Mouse (Mus musculus): ENCODE data around the gene Ngef. TPM values are rescaled to one million over a fixed set of nuclear protein-coding genes. Genes with fewer than 3 reads are reported as not detected.

The Ngef gene
- total RNA-seq, 2 experiments from 2014 or later: not detected

DNA sequence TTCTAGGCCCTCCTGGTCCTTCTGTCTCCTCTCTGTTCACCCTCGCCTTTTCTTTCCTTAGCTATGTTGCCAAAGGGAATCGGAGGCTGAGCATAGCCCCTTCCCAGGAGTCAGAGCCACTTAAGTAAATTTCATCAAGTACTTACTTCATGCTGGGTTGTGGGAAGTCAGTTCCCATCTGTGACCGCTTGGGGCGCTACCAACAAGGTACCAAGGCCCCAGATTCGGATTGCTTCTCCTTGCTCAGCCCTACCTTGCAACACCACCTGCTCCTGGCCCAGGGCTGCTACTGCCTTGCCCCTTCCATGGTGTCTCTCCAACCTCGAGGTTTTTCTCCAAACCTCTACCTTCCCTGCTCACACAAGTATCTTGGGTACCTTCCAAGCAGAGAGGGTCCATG lies 5.3 kb downstream of the Ngef start:
- peak; percentile 64 for ATAC-seq (replicated peaks; ENCODE audit: poor library complexity)

DNA sequence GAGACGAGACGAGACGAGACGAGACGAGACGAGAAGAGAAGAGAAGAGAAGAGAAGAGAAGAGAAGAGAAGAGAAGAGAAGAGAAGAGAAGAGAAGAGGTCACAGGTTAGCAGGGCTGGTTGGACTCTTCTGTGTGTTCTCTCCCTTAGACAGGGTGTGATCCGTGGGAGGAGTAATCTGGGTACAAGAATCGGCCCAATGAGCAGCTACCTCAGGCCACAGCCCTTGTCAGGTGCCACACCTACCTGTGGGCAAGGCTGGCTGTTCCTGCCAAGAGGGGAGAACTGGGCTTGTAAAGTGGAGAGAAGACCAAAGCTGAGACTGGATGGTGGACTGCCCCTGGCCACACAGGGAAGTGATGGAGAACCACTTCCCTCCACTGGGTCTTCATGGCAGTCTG lies 7.9 kb downstream of the Ngef start:
- no peak for ATAC-seq (replicated peaks; ENCODE audit: poor library complexity)

DNA sequence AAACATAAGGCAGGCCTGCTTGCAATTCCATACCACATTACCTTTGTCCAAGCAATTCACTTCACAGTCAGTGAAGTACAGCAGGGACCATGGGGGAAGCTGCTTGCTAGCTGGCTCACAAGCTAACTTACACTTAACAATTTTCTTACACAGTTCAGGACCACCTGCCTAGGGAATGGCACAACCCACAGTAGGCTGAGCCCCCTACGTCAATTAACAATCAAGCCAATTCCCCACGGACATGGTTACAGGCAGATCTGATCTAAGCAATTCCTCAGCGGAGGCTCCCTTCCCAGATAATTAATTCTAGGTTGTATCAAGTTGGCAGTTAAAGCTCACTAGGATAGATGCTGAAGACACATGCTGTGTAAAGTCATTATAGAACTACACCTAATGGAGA lies 10.7 kb downstream of the Ngef start:
- ATAC-seq (replicated peaks; ENCODE audit: poor library complexity): no peak

DNA sequence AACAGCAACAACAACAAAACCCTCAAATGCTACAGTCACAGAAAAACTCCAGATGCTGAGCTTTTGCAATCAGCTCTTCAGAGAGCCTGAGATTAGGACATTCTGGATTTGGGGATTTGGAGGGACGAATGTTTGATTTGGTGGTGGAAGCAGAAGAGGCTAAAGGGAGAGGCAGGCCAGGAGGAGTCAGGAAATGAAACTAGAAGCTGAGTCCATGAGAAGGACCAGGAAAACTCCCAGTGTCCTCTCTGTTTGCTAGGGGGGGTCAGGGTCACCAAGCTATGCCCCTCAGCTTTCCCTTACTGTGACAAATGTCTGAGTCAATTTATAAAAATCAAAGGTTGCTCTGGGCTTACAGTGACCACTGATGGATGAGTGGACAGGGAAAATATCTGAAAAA lies 20.1 kb downstream of the Ngef start:
- no peak for ATAC-seq (replicated peaks; ENCODE audit: poor library complexity)

DNA sequence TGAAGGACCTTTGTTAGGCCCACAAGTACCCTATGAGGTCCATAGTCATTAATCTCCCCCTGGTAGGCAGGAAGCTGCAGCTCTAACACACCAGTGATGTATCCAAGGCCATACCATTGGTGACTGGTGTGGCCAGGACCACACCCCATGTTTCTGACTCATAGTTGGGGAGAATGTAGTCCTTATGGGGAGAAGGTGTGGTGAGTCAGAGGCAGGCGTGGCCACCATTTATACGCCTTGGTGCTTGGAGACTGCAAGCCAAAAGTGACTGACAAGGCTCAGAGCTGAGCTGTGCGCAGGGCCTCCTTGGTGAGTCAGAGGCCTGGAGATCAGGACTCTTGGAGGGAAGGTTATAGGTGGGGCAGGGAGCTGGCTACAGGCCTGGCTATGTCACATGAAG lies 22.7 kb downstream of the Ngef start:
- no peak for ATAC-seq (replicated peaks; ENCODE audit: poor library complexity)

DNA sequence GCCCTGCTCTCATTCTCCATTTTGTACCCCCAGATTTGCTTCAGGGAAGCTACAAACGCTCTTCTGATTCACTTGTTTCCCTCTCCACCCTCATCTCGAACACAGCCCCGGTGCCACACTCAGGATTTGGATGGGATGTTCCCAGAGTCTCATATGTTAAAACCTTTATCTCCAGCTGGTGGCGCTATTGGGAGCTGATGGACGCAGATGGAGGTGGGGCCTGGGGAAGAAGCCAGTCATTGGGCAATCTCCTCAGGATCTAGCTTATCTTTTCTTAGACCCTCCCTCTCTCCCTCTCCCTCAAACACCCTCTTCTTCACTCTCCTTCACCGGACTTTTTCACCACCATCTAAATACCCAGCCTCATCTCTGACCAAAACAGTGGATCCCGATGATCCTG lies 32.1 kb downstream of the Ngef start:
- peak; percentile 80 for ATAC-seq (replicated peaks; ENCODE audit: poor library complexity)

GRCm38 (mm10) chr1:87537008-87537407 lies 36.7 kb downstream of the Ngef start:
- ATAC-seq (replicated peaks; ENCODE audit: poor library complexity): no peak

- no peak for ATAC-seq (replicated peaks; ENCODE audit: poor library complexity)
Observed at GRCm38 (mm10) chr1:87534118-87534517, 39.6 kb downstream of the Ngef start.

GRCm38 (mm10) chr1:87532346-87532745 lies 41.3 kb downstream of the Ngef start:
- no peak for ATAC-seq (replicated peaks; ENCODE audit: poor library complexity)

- ATAC-seq (replicated peaks; ENCODE audit: poor library complexity): no peak
Observed at GRCm38 (mm10) chr1:87527191-87527590, 46.5 kb downstream of the Ngef start.

- ATAC-seq (replicated peaks; ENCODE audit: poor library complexity): no peak
Observed at GRCm38 (mm10) chr1:87525041-87525440, 48.6 kb downstream of the Ngef start.

- no peak for ATAC-seq (replicated peaks; ENCODE audit: poor library complexity)
Observed at GRCm38 (mm10) chr1:87521523-87521922, 52.1 kb downstream of the Ngef start.

DNA sequence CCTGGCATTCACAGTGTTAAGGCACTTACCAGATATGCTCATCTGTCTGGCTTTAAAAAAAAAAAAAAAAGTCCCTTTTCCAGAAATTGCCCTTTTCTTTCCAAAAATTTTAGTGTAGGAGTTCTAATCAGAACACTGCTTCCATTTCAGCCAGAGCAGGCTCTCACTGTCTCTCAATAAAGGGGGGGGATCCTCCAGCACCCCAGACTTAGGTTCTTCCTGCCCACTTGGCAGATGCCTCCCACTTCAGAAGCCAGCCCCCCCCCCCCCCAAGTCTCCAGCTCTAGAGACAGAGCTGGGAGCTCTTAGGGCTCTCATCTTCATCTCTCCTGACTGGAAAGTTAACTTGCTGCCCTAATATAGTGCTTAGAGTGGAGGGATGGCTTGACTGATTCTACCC lies 53.2 kb downstream of the Ngef start:
- no peak for ATAC-seq (replicated peaks; ENCODE audit: poor library complexity)

DNA sequence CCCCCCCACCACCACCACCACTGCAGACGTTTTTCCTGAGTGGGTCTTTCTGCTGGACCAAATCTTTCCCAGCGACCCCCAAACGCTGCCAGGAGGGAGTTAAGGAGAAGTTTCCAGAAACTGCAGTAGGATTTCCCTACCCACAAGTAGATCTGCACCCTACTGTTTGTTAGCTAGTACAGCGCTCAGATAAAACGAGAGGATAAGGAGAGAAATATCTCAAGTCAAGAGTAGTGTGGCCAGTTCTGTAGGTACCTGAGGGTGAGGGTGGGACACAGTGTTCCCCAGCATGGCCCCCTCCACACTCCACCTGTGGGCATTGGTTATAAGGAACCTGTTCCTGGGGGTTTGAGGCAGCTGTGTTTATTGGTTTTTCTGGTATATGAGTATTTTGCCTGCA lies 62.8 kb downstream of the Ngef start:
- no peak for ATAC-seq (replicated peaks; ENCODE audit: poor library complexity)

- ATAC-seq (replicated peaks; ENCODE audit: poor library complexity): no peak
Observed at GRCm38 (mm10) chr1:87510166-87510691, 63.4 kb downstream of the Ngef start.

DNA sequence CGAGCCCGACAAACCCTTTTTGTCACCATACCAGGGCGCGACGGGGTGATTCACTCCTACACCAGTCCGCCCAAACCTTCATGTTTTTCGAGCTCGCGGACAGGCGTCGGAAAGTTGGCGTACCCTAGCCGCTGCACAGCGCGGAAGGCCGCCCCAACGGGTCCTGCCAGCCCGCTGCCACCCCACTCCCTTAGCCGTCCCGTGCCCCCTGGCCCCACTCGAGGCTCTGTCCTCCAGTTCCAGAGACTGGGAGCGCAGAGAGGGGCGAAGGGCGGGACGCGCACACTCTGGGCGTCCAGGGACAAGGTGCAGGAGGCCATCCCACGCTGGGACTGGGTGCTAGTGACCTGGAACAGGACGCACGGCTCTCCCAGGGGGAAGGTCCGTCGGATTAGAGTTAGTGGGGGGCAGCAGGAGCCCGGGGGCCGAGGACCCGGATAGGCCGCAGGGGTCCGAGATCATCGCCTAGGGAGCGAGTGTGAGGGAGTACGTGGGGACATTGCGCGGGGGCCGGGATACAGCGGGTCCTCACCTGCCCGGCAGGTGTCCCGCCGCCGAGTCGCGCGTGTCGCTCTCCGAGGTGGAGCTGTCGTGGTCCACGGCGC lies 64.0 kb downstream of the Ngef start, which contains the start of gene Neu2:
Gene Neu2 (plus strand): TSS at position 329 of the 605 bp plus-strand sequence.
- no peak for ATAC-seq (replicated peaks; ENCODE audit: poor library complexity)

- no peak for ATAC-seq (replicated peaks; ENCODE audit: poor library complexity)
Observed at GRCm38 (mm10) chr1:87508591-87509560, 64.8 kb downstream of the Ngef start.

- no peak for ATAC-seq (replicated peaks; ENCODE audit: poor library complexity)
Observed at GRCm38 (mm10) chr1:87507857-87508256, 65.8 kb downstream of the Ngef start.

DNA sequence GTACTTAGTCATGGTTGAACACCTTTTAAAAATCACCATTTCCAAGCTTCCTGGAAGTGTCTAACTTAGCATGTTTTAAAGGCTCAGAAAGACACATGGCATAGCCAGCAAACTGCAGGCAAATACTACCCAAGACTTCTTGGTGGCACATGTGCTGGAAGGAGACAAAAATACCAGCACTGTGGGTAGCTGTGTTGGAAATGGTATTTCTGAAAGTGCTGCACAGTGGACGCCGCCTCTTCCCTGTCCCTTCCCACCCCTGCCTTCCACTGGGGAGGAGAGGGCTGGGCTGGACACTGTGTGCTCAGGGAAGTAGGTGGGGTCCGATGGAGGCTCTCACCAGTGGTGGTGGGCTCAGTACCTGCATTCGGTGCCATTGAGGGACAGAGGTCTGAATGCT lies 68.1 kb downstream of the Ngef start:
- ATAC-seq (replicated peaks; ENCODE audit: poor library complexity): no peak

GRCm38 (mm10) chr1:87493542-87493941 lies 80.1 kb downstream of the Ngef start:
- ATAC-seq (replicated peaks; ENCODE audit: poor library complexity): no peak

DNA sequence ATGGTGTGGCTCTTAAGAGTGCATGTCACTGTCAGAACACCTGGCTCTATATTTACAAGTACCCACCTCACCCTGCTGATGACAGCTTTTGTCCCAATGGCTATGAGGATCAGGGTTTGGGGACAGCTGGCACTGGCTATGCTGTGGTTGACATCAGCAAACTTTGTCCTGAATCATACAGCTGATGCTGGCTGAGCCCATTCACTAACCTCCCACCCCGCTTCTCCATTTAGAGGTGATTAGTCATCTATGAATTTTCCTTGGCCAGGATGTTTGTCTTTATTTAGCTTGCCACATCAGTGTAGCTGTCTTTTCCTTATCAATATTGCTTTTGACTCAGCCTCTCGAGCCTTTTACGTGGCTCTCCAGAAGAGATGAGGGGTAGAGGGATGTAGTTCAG lies 81.4 kb downstream of the Ngef start:
- no peak for ATAC-seq (replicated peaks; ENCODE audit: poor library complexity)

DNA sequence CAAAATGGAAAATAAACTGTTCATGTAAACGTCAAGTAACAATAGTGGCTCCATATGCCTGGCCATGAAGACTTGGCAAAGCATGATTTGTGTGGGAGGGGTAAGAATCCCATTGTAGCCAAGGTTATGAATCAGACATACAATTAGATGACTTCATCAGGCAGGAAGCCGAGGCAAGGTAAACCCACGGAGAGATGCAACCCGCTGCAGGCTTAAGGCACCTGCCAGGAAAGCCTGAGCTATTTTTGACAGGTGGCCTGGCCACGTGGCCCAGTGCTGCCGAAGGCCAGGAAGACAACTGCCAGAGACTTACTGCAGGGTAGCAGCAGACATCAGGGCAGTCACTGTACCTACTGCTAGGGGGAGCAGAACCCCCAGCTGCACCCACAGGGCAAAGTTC lies 87.3 kb downstream of the Ngef start:
- no peak for ATAC-seq (replicated peaks; ENCODE audit: poor library complexity)
